Mouse (Mus musculus) olfactory bulb, adult 2 months (tissue): ENCODE results near the gene Disc1.

ENCODE experiments used
- CTCF ChIP-seq: fragments of 200-500 bp; IDR thresholded peaks from 2 replicates; pipeline ENCODE4 v1.5.1; 2012; ENCODE audit warnings: low read depth, mild to moderate bottlenecking, low read length, moderate library complexity; ENCODE audit not compliant: insufficient read depth
- POLR2A ChIP-seq: fragments of 200-500 bp; IDR thresholded peaks from 2 replicates; pipeline ENCODE4 v1.6.1; 2012; ENCODE audit warnings: mild to moderate bottlenecking, low read depth, low read length, moderate library complexity; ENCODE audit not compliant: insufficient read depth

DNA sequence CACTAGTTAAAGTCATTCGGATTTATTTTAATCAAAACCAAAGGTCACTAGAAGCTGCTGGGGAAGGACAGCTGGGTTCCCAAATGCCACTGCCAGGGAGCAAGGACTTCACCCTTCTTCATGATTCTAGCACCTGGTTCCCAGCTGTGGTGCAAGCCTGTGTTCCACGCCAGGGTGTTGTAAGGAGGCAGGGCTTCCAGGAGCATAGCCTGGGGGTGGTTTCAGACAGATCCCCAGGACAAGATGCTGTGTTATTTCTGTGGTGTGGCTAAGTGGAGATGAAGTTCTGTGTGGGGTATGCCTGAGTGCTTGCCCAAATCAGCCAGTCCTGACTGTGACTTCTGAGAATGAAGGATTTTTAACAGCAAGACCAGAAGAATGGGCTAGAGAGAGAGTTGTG is 12.5 kb upstream of the Disc1 start:
- TF ChIP-seq CTCF: no peak
- no peak for TF ChIP-seq POLR2A
